Mouse (Mus musculus): ENCODE measurements around the gene Spsb4.
A peak's percentile ranks its signal among the peaks of the same experiment; 100 is the strongest.

The Spsb4 gene

DNA sequence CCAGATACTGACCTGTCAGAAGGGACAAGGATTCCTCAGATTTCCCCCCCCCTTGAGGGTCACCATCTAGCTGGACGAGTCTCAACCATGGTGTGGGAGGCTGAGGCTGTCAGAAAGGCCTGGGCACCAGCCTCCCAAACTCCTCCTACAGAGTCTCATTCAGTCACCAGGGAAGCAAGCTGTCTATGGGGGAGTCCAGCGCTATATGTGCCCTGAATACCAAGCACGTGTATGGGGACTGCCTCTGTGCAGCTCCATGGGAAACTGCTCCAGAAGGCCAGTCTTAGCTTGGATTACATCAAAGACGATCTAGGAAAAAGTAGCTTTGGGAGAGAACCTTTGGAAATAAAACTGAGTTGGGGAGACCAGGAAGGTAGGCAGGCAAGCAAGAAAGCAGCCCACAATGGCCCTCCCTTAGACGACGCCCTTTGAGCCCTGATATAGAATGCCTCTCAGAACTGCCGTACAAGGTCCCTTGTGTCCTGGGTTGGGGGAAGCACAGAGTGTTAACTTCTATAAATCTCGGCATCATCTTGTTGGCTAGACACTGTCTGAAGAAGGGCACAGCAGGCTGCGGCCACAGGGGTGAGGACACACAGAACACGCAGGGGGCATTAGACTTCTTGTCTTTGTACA is 40.4 kb downstream of the Spsb4 start:
- DNase-seq: peak in 1 of 2 experiments; percentile 36

DNA sequence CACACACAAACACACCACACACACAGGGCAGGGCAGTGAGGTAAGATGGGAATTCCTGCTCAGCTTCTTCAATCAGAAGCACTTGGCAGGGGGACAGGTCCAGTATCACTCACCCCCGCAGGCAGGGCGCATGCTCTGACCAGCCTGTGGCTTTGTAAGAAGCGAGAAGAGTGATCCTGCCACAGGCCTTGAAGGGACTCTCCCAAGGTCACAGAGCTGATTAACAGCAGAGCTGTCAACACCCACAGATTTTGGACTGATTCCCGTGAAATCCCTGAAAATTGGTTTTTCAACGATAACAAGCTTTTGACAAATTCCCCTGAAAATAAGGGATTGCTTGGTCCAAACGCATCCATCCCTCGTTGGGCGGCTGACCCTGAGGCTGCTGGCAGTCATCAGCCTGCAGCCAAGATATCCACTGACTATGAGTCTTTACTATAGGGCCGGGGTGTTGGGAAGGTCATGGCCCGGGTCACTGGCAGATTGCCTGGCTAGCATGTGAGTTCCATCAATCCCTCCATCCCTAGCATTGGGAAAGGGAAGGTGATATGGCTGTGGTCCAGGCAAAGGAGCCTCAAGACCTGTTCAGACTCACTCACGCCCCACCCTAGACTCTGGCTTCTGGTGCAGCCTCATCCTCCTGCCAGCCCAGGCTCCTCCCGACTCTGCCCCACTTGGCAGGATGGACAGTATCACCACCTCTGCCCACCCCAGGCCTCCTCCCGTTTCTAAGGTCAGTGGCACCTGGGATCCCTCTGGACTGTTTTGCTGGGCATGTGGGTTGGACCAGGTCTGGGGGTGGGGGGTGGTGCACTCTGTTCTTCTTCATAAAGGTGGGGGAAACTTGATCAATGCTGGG is 41.1 kb downstream of the Spsb4 start:
- peak; percentile 70 to 87 for DNase-seq

DNA sequence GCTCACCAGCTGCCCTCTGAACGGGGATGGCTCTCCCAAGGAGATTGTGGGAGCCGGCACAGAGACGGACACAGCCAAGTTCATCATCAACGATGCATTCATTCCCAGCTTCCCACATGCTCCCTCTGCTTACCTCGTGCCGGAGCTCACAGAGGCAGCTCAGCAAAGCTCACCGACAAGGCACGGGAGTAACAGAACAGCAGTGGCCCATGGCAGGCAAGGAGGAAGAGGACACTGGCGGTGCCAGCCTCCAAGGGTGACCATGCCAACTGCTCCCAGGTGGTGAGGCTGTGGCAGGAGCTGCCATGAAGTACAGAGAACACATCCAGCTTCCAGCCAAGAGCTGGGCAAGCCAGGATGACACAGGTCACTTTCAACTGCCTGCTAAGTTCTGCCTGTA is 45.6 kb downstream of the Spsb4 start:
- DNase-seq: peak; percentile 33 to 64

DNA sequence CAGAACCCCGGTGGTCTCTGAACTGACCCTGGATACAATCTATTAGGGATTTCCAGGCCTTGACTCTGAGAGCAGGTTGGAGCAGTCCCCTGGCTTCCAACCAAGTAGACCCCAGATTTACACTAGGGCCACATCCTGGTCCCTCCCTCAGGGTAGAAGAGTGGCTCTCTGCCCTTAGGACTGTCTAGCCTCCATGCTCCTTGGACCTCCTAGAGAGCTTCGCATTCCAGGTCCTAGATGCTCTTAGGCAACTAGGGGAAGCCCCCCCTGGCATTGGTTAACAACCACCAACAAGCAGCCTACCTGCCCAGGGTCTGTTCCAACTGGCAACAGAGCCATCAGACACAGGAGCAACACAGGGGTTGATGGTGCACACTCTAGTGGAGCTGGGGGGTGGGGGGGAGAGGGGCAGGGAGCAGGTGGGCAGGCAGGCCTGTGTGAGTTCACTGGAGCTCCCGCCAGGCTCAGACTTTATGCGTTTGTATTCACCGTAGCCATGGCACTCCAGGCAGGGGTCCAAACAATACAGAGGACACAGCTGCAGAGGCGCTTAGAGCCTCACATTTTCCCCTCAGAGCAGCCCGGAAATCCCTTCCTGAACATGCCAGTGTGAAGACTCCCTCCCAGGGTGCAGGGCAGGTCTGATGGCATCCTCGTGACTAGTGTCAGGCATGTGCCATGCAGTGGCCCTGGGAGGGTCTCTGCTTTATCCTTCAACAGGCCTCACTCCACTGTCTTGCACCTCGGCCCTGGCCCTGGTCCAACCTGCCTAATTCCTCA is 46.8 kb downstream of the Spsb4 start:
- DNase-seq: peak; percentile 47 to 70

DNA sequence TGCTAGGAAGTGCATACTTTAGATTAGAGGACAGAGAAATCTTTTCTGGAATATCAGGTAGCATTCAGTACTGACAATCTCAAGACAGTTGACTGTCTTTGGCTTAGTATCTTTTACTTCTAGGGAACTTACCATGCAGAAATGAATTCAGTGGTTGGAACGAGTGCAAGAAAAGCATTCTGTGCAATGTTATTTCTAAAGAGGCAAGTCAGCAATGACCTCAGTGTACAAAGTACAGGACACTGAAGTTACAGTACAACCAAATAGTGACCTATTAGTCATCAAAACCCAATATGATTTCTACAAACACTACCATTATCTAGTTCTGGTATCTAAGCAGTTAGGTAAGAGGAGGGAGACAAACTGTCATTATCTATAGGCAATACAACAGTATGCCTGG is 51.1 kb downstream of the Spsb4 start:
- peak in 1 of 2 experiments; percentile 39 for DNase-seq

DNA sequence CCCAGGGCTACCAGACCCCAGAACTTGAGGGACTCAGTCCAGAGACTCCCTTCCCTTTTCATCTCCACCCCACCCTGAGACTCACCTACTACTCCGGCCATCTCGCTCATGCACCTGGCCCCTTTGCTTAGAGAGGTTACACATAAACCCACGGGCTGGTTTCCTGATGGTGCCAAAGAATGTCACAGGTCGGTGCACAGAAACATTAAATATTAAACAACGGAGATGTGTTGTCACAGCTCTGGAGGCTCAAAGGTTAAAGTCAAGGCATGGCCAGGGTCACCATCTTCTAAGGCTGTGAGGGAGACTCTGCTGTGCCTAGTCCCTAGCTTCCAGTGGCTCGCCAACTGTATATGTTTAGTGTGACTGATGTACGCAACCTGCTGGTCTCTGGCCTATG is 52.2 kb downstream of the Spsb4 start:
- DNase-seq: peak; percentile 74 to 89

DNA sequence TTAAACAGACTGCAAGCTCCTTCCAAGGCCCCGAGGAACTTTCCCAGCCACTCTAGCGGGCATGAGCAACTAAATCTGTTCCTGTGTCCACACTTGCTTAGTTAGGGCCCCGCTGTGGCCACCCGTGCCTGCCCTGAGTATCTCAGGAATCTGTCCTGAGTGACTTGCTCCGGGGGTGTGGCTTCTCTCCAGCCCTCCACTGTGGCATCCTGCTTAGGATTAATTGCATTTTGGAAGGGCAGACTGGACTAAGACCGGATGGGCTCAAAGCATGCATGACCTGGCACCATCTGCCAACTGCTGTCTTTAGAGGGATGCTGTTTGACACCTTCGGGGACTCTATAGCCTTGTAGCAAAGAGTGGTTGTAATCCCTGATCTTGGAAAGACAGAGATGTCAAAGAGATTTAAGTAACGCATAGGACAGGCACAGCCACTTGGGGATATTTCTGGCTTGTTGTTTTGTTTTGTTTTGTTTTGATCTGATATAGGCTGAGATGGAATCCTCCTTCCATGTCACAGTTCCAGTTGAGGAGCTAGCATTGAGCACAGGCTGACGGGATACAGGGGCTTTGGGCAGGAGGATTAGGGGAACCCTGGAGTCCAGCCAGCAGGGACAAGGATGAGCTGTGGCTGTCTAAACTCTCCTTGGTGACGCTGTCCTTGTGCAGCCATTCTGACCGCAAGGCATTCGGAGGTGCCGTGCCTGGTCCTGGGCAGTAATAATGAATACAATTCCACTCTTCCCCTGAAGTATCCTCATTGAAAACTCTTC is 55.0 kb downstream of the Spsb4 start:
- DNase-seq: peak; percentile 72 to 83

DNA sequence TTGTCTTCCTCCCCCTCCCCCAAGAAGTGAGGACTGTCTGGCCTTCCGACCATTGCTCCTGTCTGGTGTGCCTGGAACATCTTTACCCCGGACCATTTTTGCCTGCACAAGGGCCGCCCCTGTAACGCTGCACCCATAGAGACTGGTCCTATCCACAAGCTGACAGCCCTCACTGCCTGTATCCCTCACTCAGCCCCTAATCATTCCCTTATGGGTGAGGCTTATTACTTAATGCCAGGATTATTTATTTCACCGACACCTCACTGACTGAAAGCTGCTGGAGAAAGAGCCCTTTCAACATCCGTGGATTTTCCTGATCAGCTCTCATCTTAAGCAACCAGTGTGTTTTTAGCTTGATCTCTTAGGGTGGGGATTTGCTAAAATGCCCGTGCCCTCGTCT is 55.9 kb downstream of the Spsb4 start:
- DNase-seq: no peak

DNA sequence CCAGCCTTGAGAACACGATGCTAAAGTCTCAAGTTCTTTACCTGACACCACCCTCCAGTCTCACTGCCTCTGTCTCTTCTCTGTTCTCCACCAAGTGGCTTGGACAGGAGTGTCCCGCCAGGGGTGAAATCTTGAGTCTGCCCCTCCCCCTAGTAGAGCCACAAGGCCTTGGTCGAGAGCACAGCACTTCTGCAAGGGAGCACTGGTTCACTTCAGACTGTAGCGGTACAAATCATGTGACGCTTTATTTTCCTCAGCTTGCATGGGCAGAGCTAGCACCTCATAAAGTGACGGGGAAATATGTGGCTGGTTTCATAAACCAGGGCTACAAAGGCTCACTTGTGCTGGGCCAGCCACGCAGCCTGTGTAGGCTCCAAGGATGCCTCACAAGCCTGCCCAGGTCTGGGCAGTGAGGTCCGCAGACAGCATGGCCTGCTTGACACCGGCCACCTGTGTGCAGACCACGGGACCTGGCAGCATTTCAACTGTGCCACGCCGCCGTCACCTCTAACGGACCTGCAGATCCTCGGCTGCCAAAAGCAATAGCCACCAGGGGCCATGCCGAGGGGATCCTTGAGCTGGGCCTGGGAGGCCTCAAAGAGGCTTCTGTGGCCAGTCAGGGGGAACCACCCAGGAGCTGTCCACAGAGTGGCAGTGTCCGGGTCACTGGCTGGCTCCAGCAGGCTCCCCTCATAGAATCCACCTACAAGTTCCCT is 56.5 kb downstream of the Spsb4 start:
- DNase-seq: peak; percentile 85 to 94

DNA sequence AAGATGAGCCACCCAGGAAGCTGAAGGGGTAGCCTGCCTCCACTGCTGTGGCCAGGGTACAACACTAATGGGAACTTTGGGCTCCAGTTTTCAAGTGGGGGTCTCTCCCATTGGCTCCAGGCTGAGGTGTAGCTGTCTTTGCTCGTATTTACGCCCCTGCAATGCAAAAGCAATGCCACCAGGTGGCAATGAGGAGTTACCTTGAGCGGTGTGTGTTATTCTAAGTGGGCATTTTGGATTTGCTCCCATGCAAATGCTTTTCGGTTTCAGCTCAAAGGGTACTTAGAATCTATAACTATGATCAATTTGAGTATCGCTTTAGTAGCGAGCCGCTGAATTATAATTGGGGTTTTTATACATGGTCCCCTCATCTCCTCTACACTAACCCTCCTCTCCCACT is 57.6 kb downstream of the Spsb4 start:
- peak; percentile 65 for DNase-seq

DNA sequence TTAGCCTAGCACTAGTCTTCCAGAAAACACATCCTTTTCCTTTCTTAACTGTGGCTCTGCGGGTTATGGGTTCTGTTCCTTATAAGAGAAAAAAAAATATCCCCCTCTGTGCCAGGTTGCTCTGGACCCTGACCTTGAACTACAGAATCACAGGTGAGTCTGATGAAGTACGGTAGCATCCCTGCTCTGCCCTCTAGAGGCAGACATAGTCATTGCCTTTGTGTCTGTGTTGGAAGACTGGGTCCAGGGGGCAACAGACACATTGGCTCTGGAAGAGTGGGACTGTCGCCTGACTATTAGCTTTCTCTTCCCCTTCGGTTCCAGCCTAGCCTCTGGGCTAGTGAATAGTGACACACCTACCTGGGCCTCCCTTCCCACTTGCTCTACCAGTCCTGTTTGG is 58.4 kb downstream of the Spsb4 start:
- DNase-seq: peak; percentile 60 to 73

DNA sequence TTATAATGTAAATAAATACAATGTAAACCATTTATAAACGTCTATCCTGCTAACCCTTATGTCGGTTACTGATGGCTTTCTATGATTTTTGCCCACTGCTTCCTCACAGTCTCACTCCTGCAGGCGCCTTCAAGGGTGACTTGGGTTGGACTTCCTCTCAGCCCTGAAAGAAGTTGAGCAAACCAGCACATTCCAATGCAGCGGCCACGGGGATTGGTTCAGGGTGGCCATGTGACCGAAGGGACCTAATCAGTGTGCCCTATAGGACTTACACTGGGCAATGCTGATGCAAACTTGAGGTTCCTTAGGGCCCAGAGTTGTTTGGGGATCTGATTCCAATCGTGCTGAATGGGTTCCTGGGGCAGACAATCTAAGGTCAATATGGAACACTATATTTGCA is 59.2 kb downstream of the Spsb4 start:
- DNase-seq: peak in 1 of 2 experiments; percentile 70

DNA sequence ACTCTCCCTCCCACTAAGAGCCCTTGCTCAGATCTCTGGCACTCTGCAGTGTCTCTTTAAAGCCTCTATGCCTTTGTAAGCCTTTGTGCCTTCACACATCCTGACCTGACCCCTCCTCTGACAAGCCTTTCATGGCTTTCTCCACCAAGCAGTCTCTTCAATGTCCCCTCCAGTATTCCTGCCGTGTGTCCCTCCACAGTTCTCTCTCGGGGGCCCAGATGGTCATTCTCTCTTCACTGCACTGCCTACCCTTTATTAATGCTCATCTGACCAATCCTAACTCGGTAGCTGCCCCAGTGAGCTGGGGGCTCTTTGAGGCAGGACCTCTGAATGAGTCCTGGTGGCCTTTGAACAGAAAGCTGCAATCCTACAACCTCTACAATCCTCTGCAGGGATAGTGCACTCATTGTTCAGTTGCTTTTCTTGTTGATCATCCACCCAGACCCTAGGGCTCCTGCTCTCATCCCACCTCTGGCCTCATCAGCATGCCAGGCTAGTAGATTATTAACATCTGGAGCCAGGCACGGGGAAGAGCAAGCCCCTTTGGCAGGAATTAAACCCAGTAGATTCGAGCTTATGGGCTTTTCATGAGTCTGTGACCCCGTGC is 60.5 kb downstream of the Spsb4 start:
- peak; percentile 62 to 88 for DNase-seq

DNA sequence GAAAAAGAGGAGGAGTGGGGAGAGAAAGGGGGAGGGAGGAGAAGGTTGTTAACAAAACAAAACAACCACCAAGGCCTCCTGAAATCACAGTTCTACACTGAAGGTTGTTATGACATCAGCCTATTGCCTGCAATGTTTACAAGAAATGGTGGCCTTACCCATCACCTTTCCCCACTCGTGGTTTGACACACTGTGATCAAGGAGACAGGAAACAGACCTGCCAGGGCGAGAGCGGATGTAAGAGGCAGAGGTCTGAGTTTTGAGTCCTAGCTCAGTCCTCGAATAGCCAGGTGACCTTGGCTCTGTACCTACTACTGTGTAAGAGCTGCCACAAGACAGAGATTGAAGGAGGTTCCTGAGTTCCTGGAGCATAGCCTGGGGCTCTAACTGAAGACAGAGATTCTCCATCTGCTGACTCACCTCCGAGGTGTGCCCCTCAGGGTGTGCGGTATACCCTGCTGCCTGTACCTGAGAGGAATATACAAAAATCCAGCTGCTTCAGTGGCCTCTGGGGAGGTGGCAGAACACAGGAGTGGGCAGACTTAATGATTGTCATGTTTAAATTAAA is 61.3 kb downstream of the Spsb4 start:
- no peak for DNase-seq

DNA sequence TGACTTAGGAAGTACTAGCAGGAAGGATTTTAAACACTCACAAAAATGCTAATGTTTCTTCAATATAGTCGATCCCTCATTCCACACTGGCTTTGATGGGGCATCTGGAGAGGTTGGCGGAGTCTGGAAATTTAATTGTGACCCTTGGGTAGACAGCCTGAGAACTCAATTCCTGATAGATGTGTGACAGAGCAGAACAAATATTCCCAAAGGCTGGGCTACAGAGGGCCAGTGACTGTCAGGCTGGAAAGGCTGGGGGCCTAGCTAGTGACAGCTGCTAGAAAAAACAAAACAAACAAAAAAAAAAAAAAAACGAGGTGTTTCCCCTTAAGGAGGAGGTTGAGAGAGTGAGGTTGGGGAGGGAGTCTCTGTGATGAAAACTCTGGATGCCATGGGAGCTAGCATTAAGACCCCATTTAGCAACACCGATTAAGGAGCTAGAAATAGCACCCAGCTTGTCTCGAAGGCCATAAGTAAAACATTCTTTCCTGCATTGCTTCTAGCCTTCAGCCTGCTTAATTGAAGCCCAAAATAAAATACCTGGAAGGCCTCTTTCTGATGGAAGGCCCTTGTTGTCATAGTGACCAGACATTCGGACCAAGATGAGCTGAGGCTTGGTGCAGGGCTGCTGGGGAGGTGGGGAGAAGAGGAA is 61.9 kb downstream of the Spsb4 start:
- no peak for DNase-seq

DNA sequence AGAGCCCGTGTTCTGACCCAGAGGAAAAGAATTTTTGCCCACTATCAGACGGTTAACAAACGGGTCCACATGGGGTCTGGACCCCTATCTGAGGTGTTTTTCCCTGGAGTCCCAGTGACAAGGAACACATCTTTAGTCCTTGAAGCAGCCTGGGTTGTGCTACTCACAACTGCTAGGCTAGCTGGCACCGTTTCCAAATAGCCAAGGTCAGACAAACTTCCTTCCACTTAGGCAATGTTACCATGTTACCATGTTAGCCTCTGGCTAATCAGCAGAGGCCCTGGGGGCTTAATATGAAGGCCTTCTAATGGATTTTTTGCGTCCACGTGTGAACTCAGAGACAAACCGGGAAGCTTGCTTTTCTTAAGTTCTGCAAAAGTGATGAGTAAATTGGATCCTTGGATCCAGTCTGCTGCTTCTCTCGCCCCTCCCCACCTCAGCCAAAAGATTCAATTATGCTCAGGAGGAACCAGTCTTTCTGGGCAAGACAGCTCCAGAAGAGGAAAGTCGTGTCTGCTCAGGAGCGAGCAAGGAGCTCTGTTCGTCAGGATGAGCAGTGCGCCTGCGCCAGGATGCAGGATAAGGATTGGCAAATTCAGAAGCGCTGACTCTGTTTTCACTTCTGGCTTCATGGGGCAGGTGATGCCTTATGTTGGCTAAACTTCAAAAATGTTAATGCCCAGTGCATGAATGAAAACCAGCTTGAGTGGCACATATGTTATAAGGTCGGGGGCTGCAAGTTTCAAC is 64.4 kb downstream of the Spsb4 start:
- no peak for DNase-seq

DNA sequence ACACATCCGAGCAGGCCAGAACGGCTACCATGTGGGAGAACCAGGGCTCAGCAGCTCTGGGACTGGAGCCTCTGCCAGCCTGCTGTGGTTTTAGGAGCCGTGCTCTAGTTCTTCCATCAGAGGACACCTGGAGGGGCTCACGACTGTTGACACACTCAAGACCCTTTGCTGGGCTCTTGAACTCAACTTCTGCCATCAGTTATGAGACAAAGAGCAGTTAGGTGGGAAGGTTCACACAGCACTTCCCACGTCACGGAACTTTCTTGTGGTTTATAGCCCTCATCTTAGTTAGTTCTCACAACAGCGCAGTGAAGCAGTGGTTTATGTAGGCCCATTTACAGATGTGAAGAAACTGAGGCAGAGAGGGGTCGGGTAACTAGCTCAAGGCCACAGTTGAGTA is 65.2 kb downstream of the Spsb4 start:
- DNase-seq: no peak

DNA sequence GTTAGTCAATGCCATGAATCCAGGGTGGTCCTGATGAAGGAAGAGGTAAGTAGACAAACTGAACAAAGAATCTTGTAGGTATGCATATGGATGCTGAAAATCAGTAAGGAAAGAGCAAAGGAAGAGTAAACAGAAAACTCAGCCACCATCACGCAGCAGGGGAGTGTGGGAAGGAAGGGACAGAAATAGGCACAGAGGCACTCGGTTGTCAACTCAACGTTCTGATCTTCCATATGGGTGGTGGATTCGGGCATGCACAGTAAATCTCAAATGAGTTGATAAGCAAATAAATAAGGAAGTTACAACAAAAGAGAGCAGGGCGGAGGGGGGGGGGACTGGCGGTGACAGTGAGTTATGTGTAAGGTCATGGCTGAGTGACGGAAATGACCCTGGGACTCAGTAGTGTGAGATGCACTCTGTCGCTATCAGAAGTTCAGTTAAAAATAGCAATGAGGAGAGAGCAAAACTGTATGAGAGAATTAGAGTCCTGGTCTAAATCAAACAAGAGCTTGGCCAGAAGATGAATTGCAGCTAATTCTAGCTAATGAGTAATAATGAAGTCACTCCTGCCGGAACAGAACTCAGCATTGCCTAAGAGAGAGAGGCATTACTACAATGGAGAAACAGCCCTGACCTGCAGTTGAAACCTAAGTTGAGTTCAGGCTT is 66.2 kb downstream of the Spsb4 start:
- DNase-seq: no peak

DNA sequence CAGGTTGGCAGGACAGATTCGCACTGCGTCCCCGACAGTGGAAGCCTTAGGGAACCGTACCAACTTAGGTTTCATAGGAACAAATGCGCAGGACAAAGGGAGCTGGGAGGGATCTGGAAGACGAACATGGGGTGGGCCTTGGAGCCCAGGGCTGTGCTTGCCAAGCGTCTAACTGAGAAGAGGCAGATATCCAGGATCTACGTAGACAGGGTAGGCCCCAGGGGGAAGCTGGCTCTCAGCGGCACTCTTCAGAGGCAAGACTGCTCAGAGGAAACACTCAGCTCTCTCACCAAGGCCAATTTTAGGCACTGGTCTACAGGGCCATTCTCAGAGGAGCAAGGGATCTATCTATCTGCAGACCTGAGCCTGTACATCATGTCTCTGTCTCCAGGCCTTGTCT is 69.1 kb downstream of the Spsb4 start:
- DNase-seq: no peak
